Comparison of ENCODE assay signal across 8 mouse cellular contexts in the genomic region with DNA sequence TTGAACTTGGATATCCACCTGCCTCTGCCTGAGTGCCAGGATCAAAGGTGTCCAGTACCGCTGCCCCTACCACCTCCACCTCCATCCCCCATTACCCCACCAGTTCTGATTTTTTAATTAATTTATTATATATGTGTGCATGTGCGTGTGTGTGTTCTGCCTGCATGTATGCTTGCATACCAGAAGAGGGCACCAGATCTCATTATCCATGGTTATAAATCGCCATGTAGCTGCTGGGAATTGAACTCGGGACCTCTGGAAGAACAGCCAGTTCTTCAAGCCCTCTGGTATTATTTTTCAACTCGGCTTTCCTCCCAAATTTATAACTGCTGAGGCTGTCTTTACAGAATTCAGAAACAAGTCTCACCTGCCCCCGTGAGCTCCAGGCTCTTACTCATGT. TPM values are rescaled to one million over a fixed set of nuclear protein-coding genes. Genes with fewer than 3 reads are reported as not detected.
DNase-seq lines count a peak whose midpoint lies in the region; ATAC-seq and TF ChIP-seq lines count a peak whose summit lies in the region.

No protein-coding gene starts in this region.

- no peak for DNase-seq in heart, adult 18-20 months
- DNase-seq in MEL (ENCODE audit: low read depth, low spot score) = peak; percentile 57
- DNase-seq in hindbrain, embryonic 11.5 days (ENCODE audit: low spot score) = no peak
- no peak for DNase-seq in midbrain, embryonic 11.5 days (ENCODE audit: low spot score, missing footprints)
- DNase-seq in adipocyte (ENCODE audit: low spot score) = no peak
- no peak for DNase-seq in adrenal gland, adult (ENCODE audit: inconsistent age in 2 of 2, low spot score in 1 of 2)
- no peak for DNase-seq in kidney, adult 18-20 months

- H3K4me2 ChIP-seq in heart, embryonic 16.5 days (ENCODE audit: low read depth, low read length) = peak overlapping the region; percentile 87
- H3K4me2 ChIP-seq in hindbrain, embryonic 11.5 days (replicated peaks; ENCODE audit: low read depth, low read length) = peak overlapping the region; percentile 58
- H3K4me2 ChIP-seq in midbrain, embryonic 11.5 days = peak overlapping the region; percentile 54

- WGBS in heart, embryonic 16.5 days = 94% methylated on average over 6 of the region's 6 CpGs
- WGBS in hindbrain, embryonic 11.5 days = 92% methylated on average over 6 of the region's 6 CpGs
- 92% methylated on average over 6 of the region's 6 CpGs for WGBS in midbrain, embryonic 11.5 days

- TF ChIP-seq CTCF in MEL (IDR thresholded peaks at IDR 0.05 in 2 of 3, conservative IDR thresholded peaks at IDR 0.05 in 1 of 3; ENCODE audit: control insufficient read depth in 1 of 3, insufficient read depth in 1 of 3, low read depth in 2 of 3, low read length in 3 of 3, poor library complexity in 1 of 3, severe bottlenecking in 1 of 3) = peak; percentile 35 to 41 (median 36); a peak in 5 of 6 replicates

- no peak; the same call in 1 of the 2 replicates for TF ChIP-seq RAD21 in MEL (IDR thresholded peaks at IDR 0.05; ENCODE audit: low read depth, low read length)

- H3K4me3 ChIP-seq in heart, embryonic 16.5 days (ENCODE audit: low read length) = peak overlapping the region; percentile 92
- H3K4me3 ChIP-seq in MEL (ENCODE audit: control insufficient read depth in 1 of 2, insufficient read depth in 1 of 2, low read depth in 2 of 2, low read length in 2 of 2) = peak overlapping the region; percentile 58 to 82
- H3K4me3 ChIP-seq in hindbrain, embryonic 11.5 days (ENCODE audit: low read depth, low read length) = peak overlapping the region; percentile 57; the same call in 1 of the 2 replicates
- H3K4me3 ChIP-seq in midbrain, embryonic 11.5 days (ENCODE audit: low read depth, low read length) = peak overlapping the region; percentile 75; the same call in 1 of the 2 replicates

- peaks cover 12% of the 10 kb centered on the region for H3K4me1 ChIP-seq in heart, embryonic 16.5 days (ENCODE audit: control insufficient read depth, insufficient read depth, low read length)
- peaks cover 0 to 12% of the 10 kb centered on the region in 2 experiments; a peak in 2 of 4 replicates for H3K4me1 ChIP-seq in MEL (ENCODE audit: control insufficient read depth in 1 of 2, insufficient read depth in 2 of 2, low read length in 2 of 2)
- H3K4me1 ChIP-seq in hindbrain, embryonic 11.5 days (replicated peaks; ENCODE audit: control insufficient read depth, insufficient read depth, low read length) = no peaks in the 10 kb centered on the region; the same call in 1 of the 2 replicates
- H3K4me1 ChIP-seq in midbrain, embryonic 11.5 days (ENCODE audit: control insufficient read depth, insufficient read depth, low read length) = 0 out of 2 replicates have a peak, but pooled peaks cover 3% of the 10 kb centered on the region

- H3K27me3 ChIP-seq in heart, embryonic 16.5 days (ENCODE audit: control insufficient read depth, insufficient read depth, low read length) = no peaks in the 10 kb centered on the region
- H3K27me3 ChIP-seq in MEL (ENCODE audit: control insufficient read depth in 1 of 2, insufficient read depth in 2 of 2, low read length in 2 of 2) = no peaks in the 10 kb centered on the region
- H3K27me3 ChIP-seq in hindbrain, embryonic 11.5 days (ENCODE audit: control insufficient read depth, insufficient read depth, low read length) = no peaks in the 10 kb centered on the region
- no peaks in the 10 kb centered on the region for H3K27me3 ChIP-seq in midbrain, embryonic 11.5 days (ENCODE audit: control insufficient read depth, insufficient read depth, low read length)

- no peak for ATAC-seq in heart, embryonic 16.5 days (replicated peaks; ENCODE audit: extremely low read depth, insufficient read depth, low FRiP score)
- ATAC-seq in hindbrain, embryonic 11.5 days (ENCODE audit: low FRiP score) = no peak
- ATAC-seq in midbrain, embryonic 11.5 days (ENCODE audit: low FRiP score) = no peak

- peaks cover 19% of the 10 kb centered on the region for H3K36me3 ChIP-seq in heart, embryonic 16.5 days (ENCODE audit: control insufficient read depth, insufficient read depth)
- H3K36me3 ChIP-seq in MEL (ENCODE audit: control insufficient read depth in 1 of 2, insufficient read depth in 2 of 2, low read length in 2 of 2) = peaks cover 5 to 14% of the 10 kb centered on the region in 2 experiments; a peak in 3 of 4 replicates
- H3K36me3 ChIP-seq in hindbrain, embryonic 11.5 days (ENCODE audit: control insufficient read depth, insufficient read depth, low read length) = peaks cover 5% of the 10 kb centered on the region; the same call in 1 of the 2 replicates
- H3K36me3 ChIP-seq in midbrain, embryonic 11.5 days (ENCODE audit: control insufficient read depth, insufficient read depth, low read length) = peaks cover 3% of the 10 kb centered on the region; the same call in 1 of the 2 replicates

- no peak for TF ChIP-seq EP300 in MEL (IDR thresholded peaks at IDR 0.05; ENCODE audit: low read depth in 1 of 2, low read length in 2 of 2)

- TF ChIP-seq POLR2A in MEL (IDR thresholded peaks at IDR 0.05; ENCODE audit: control insufficient read depth in 1 of 2, insufficient read depth in 1 of 2, low read depth in 1 of 2, low read length in 2 of 2, poor library complexity in 1 of 2) = no peak

- H3K27ac ChIP-seq in heart, embryonic 16.5 days (ENCODE audit: low read length) = no peak overlapping the region
- H3K27ac ChIP-seq in MEL (ENCODE audit: control insufficient read depth, low read depth, low read length) = no peak overlapping the region; the same call in 1 of the 2 replicates
- H3K27ac ChIP-seq in hindbrain, embryonic 11.5 days (ENCODE audit: low read depth, low read length) = no peak overlapping the region
- H3K27ac ChIP-seq in midbrain, embryonic 11.5 days (ENCODE audit: low read depth, low read length) = no peak overlapping the region

- H3K9ac ChIP-seq in heart, embryonic 16.5 days (ENCODE audit: low read length) = no peak overlapping the region
- peak overlapping the region; percentile 90 for H3K9ac ChIP-seq in MEL (ENCODE audit: control insufficient read depth, low read depth, low read length, poor library complexity, severe bottlenecking)
- no peak overlapping the region for H3K9ac ChIP-seq in hindbrain, embryonic 11.5 days (ENCODE audit: low read depth, low read length)
- no peak overlapping the region for H3K9ac ChIP-seq in midbrain, embryonic 11.5 days (ENCODE audit: low read length)

- peaks cover 34% of the 10 kb centered on the region for H3K79me2 ChIP-seq in MEL (ENCODE audit: control insufficient read depth, insufficient read depth, low read length, poor library complexity)

- no peaks in the 10 kb centered on the region for H3K9me3 ChIP-seq in heart, embryonic 16.5 days (replicated peaks; ENCODE audit: control insufficient read depth, low read length)
- no peaks in the 10 kb centered on the region for H3K9me3 ChIP-seq in MEL (replicated peaks; ENCODE audit: insufficient read depth, low read length)
- no peaks in the 10 kb centered on the region for H3K9me3 ChIP-seq in hindbrain, embryonic 11.5 days (ENCODE audit: control insufficient read depth, low read length)
- H3K9me3 ChIP-seq in midbrain, embryonic 11.5 days (ENCODE audit: control insufficient read depth, low read length) = no peaks in the 10 kb centered on the region

TF ChIP-seq in MEL, 35 proteins besides CTCF, POLR2A, EP300 and RAD21:
- TF ChIP-seq CHD1 (IDR thresholded peaks at IDR 0.05; ENCODE audit: low read depth, low read length) = no peak
- peak; percentile 36 for TF ChIP-seq SMC3 (IDR thresholded peaks at IDR 0.05; ENCODE audit: low read depth, low read length)
- TF ChIP-seq MEF2A (IDR thresholded peaks at IDR 0.05; ENCODE audit: extremely low read depth, insufficient replicate concordance, low read depth, low read length, poor library complexity, severe bottlenecking) = no peak
- no peak for TF ChIP-seq UBTF (IDR thresholded peaks at IDR 0.05; ENCODE audit: borderline replicate concordance, insufficient read depth, low read depth, low read length)

RNA-seq across cellular contexts. Expression of gene Wdr4, which starts 8.8 kb away (rescaled TPM):
- polyA plus RNA-seq in heart, embryonic 16.5 days (2015; fragmentation: Nextera tagmentation; extraction: Ambion mirVana) = 20.2 and 21.8 TPM in 2 replicates
- total RNA-seq in heart, adult 18-20 months (2021) = 1 to 10 TPM; 5.8 to 6.5 TPM
- 104 and 118 TPM in 2 replicates for total RNA-seq in MEL (2012; rRNA removed)
- polyA plus RNA-seq in MEL (2012; ENCODE audit: insufficient read depth in 1 of 2, insufficient read length in 2 of 2, low read depth in 1 of 2, low replicate concordance in 2 of 2, missing spikeins in 1 of 2) = 100 to 1,000 TPM in 1 of 2 experiments, not detected in 1; 109 TPM
- polyA plus RNA-seq in hindbrain, embryonic 11.5 days (2014; fragmentation: Nextera tagmentation; extraction: Ambion mirVana) = 33.4 and 34.0 TPM in 2 replicates
- 35.4 and 39.4 TPM in 2 replicates for polyA plus RNA-seq in midbrain, embryonic 11.5 days (2014; fragmentation: Nextera tagmentation; extraction: Ambion mirVana)

RNA-seq across cellular contexts. Expression of gene Ndufv3, which starts 9.0 kb away (rescaled TPM):
- 625 and 628 TPM in 2 replicates for polyA plus RNA-seq in heart, embryonic 16.5 days (2015; fragmentation: Nextera tagmentation; extraction: Ambion mirVana)
- total RNA-seq in heart, adult 18-20 months (2021) = 1,000 to 10,000 TPM; 1,409 to 1,497 TPM
- total RNA-seq in MEL (2012; rRNA removed) = 189 and 198 TPM in 2 replicates
- polyA plus RNA-seq in MEL (2012; ENCODE audit: insufficient read depth in 1 of 2, insufficient read length in 2 of 2, low read depth in 1 of 2, low replicate concordance in 2 of 2, missing spikeins in 1 of 2) = 1,000 to 10,000 TPM in 1 of 2 experiments, 100 to 1,000 TPM in 1; 158 to 1,046 TPM
- 253 TPM in 2 replicates for polyA plus RNA-seq in hindbrain, embryonic 11.5 days (2014; fragmentation: Nextera tagmentation; extraction: Ambion mirVana)
- polyA plus RNA-seq in midbrain, embryonic 11.5 days (2014; fragmentation: Nextera tagmentation; extraction: Ambion mirVana) = 239 and 249 TPM in 2 replicates

RNA-seq across cellular contexts. Expression of gene Pknox1, which starts 53.6 kb away (rescaled TPM):
- polyA plus RNA-seq in heart, embryonic 16.5 days (2015; fragmentation: Nextera tagmentation; extraction: Ambion mirVana) = 17.9 and 20.6 TPM in 2 replicates
- 10 to 100 TPM; 10.6 to 12.7 TPM for total RNA-seq in heart, adult 18-20 months (2021)
- 13.2 and 16.1 TPM in 2 replicates for total RNA-seq in MEL (2012; rRNA removed)
- 10 to 100 TPM; 13.6 to 34.1 TPM for polyA plus RNA-seq in MEL (2012; ENCODE audit: insufficient read depth in 1 of 2, insufficient read length in 2 of 2, low read depth in 1 of 2, low replicate concordance in 2 of 2, missing spikeins in 1 of 2)
- polyA plus RNA-seq in hindbrain, embryonic 11.5 days (2014; fragmentation: Nextera tagmentation; extraction: Ambion mirVana) = 29.0 and 36.1 TPM in 2 replicates
- polyA plus RNA-seq in midbrain, embryonic 11.5 days (2014; fragmentation: Nextera tagmentation; extraction: Ambion mirVana) = 22.4 and 22.7 TPM in 2 replicates
